Mouse (Mus musculus): ENCODE measurements around the gene Hspb7. TPM values are rescaled to one million over a fixed set of nuclear protein-coding genes. Genes with fewer than 3 reads are reported as not detected.
A peak's percentile ranks its signal among the peaks of the same experiment; 100 is the strongest.

Hspb7 gene
- total and polyA plus RNA-seq, 2 experiments = 0.02 to 0.09 TPM

- H3K27ac ChIP-seq (replicated peaks; ENCODE audit: insufficient read depth, low read depth, low read length) = no peak overlapping the region
- DNase-seq (ENCODE audit: extremely low read depth, low read depth, low spot score) = no peak
Observed at GRCm38 (mm10) chr4:141408577-141408976, 12.0 kb upstream of the Hspb7 start.

GRCm38 (mm10) chr4:141411430-141411992, 9.1 kb upstream of the Hspb7 start:
- DNase-seq (ENCODE audit: extremely low read depth, low read depth, low spot score) = no peak
- 36% methylated on average over 22 of the region's 22 CpGs for WGBS
- TF ChIP-seq CTCF (IDR thresholded peaks at IDR 0.05; ENCODE audit: low read depth, low read length) = peak; percentile 53
- TF ChIP-seq POLR2A (IDR thresholded peaks at IDR 0.05; ENCODE audit: extremely low read depth, insufficient read depth, low read length) = no peak
- no peak overlapping the region for H3K27ac ChIP-seq (replicated peaks; ENCODE audit: insufficient read depth, low read depth, low read length)
- no peak overlapping the region for H3K4me3 ChIP-seq (ENCODE audit: insufficient read depth, low read depth, low read length)
- no peaks in the 10 kb centered on the region for H3K79me2 ChIP-seq (ENCODE audit: control insufficient read depth, insufficient read depth, low read length)
- no peaks in the 10 kb centered on the region; the same call in 1 of the 2 replicates for H3K27me3 ChIP-seq (ENCODE audit: control insufficient read depth, insufficient read depth, low read length)
- no peak overlapping the region for H3K9ac ChIP-seq (ENCODE audit: low read depth, low read length)
- H3K4me1 ChIP-seq (ENCODE audit: control insufficient read depth, insufficient read depth, low read length) = no peaks in the 10 kb centered on the region
- H3K36me3 ChIP-seq (ENCODE audit: control insufficient read depth, insufficient read depth, low read length) = no peaks in the 10 kb centered on the region

More at GRCm38 (mm10) chr4:141408577-141408976, 12.0 kb upstream of the Hspb7 start:
- 94% methylated on average over 3 of the region's 3 CpGs for WGBS
- H3K79me2 ChIP-seq (ENCODE audit: control insufficient read depth, insufficient read depth, low read length) = no peaks in the 10 kb centered on the region
- no peaks in the 10 kb centered on the region; the same call in 1 of the 2 replicates for H3K4me1 ChIP-seq (ENCODE audit: control insufficient read depth, insufficient read depth, low read length)
- no peak overlapping the region for H3K4me3 ChIP-seq (ENCODE audit: insufficient read depth, low read depth, low read length)
- H3K36me3 ChIP-seq (ENCODE audit: control insufficient read depth, insufficient read depth, low read length) = no peaks in the 10 kb centered on the region
- H3K9ac ChIP-seq (ENCODE audit: low read depth, low read length) = no peak overlapping the region
- TF ChIP-seq POLR2A (IDR thresholded peaks at IDR 0.05; ENCODE audit: extremely low read depth, insufficient read depth, low read length) (no peak), CTCF (IDR thresholded peaks at IDR 0.05; ENCODE audit: low read depth, low read length) (no peak)
- no peaks in the 10 kb centered on the region; the same call in 1 of the 2 replicates for H3K27me3 ChIP-seq (ENCODE audit: control insufficient read depth, insufficient read depth, low read length)

- no peaks in the 10 kb centered on the region for H3K79me2 ChIP-seq (ENCODE audit: control insufficient read depth, insufficient read depth, low read length)
- no peak within 1 kb of the TSS for H3K9ac ChIP-seq (ENCODE audit: low read depth, low read length)
- no peaks in the 10 kb centered on the region for H3K4me1 ChIP-seq (ENCODE audit: control insufficient read depth, insufficient read depth, low read length)
- no peak within 1 kb of the TSS for H3K27ac ChIP-seq (replicated peaks; ENCODE audit: insufficient read depth, low read depth, low read length)
- H3K27me3 ChIP-seq (ENCODE audit: control insufficient read depth, insufficient read depth, low read length) = no peaks in the 10 kb centered on the region
- 69% methylated on average over 7 of the region's 7 CpGs for WGBS
- H3K36me3 ChIP-seq (ENCODE audit: control insufficient read depth, insufficient read depth, low read length) = no peaks in the 10 kb centered on the region
- H3K4me3 ChIP-seq (ENCODE audit: insufficient read depth, low read depth, low read length) = no peak within 1 kb of the TSS
- no peak for DNase-seq (ENCODE audit: extremely low read depth, low read depth, low spot score)
- no peak for TF ChIP-seq POLR2A (IDR thresholded peaks at IDR 0.05; ENCODE audit: extremely low read depth, insufficient read depth, low read length)
- no peak for TF ChIP-seq CTCF (IDR thresholded peaks at IDR 0.05; ENCODE audit: low read depth, low read length)
Observed at GRCm38 (mm10) chr4:141415924-141416323, 4.7 kb upstream of the Hspb7 start, which contains the start of gene Clcnkb. Clcnkb (minus strand) TSS chr4:141416014.

- WGBS = 70% methylated on average over 27 of the region's 27 CpGs
- H3K4me3 ChIP-seq (ENCODE audit: insufficient read depth, low read depth, low read length) = no peak overlapping the region
Observed at GRCm38 (mm10) chr4:141419398-141420191, 984 bp upstream of the Hspb7 start.

GRCm38 (mm10) chr4:141420886-141421285, 307 bp downstream of the Hspb7 start:
- no peaks in the 10 kb centered on the region; the same call in 1 of the 2 replicates for H3K27me3 ChIP-seq (ENCODE audit: control insufficient read depth, insufficient read depth, low read length)
- H3K4me1 ChIP-seq (ENCODE audit: control insufficient read depth, insufficient read depth, low read length) = no peaks in the 10 kb centered on the region
- no peaks in the 10 kb centered on the region for H3K36me3 ChIP-seq (ENCODE audit: control insufficient read depth, insufficient read depth, low read length)
- no peak overlapping the region for H3K4me3 ChIP-seq (ENCODE audit: insufficient read depth, low read depth, low read length)
- H3K27ac ChIP-seq (replicated peaks; ENCODE audit: insufficient read depth, low read depth, low read length) = no peak overlapping the region
- no peak overlapping the region for H3K9ac ChIP-seq (ENCODE audit: low read depth, low read length)
- no peaks in the 10 kb centered on the region for H3K79me2 ChIP-seq (ENCODE audit: control insufficient read depth, insufficient read depth, low read length)
- no peak for DNase-seq (ENCODE audit: extremely low read depth, low read depth, low spot score)
- TF ChIP-seq CTCF (IDR thresholded peaks at IDR 0.05; ENCODE audit: low read depth, low read length) = no peak
- no peak for TF ChIP-seq POLR2A (IDR thresholded peaks at IDR 0.05; ENCODE audit: extremely low read depth, insufficient read depth, low read length)
- 42% methylated on average over 9 of the region's 9 CpGs for WGBS

More at GRCm38 (mm10) chr4:141419398-141420191, 984 bp upstream of the Hspb7 start:
- Histone ChIP-seq H3K27ac (replicated peaks; ENCODE audit: insufficient read depth, low read depth, low read length) (no peak overlapping the region), H3K27me3 (ENCODE audit: control insufficient read depth, insufficient read depth, low read length) (no peaks in the 10 kb centered on the region), H3K36me3 (ENCODE audit: control insufficient read depth, insufficient read depth, low read length) (no peaks in the 10 kb centered on the region), H3K79me2 (ENCODE audit: control insufficient read depth, insufficient read depth, low read length) (no peaks in the 10 kb centered on the region), H3K9ac (ENCODE audit: low read depth, low read length) (no peak overlapping the region), H3K4me1 (ENCODE audit: control insufficient read depth, insufficient read depth, low read length) (no peaks in the 10 kb centered on the region)
- no peak for TF ChIP-seq POLR2A (IDR thresholded peaks at IDR 0.05; ENCODE audit: extremely low read depth, insufficient read depth, low read length)
- no peak for TF ChIP-seq CTCF (IDR thresholded peaks at IDR 0.05; ENCODE audit: low read depth, low read length)
- DNase-seq (ENCODE audit: extremely low read depth, low read depth, low spot score) = peak; percentile 10
